Mouse (Mus musculus) midbrain, postnatal 0 days (tissue): ENCODE data around the gene Hes5. TPM values are rescaled to one million over a fixed set of nuclear protein-coding genes. Genes with fewer than 3 reads are reported as not detected.

ENCODE experiments used
- ATAC-seq: fragments of 200-750 bp; cut with Nextera tagmentation; 2 replicates; pipeline ENCODE4 v1.8.0; 2017; ENCODE audit warnings: moderate number of reproducible peaks, mild to moderate bottlenecking, moderate TSS enrichment, moderate library complexity; ENCODE audit not compliant: low FRiP score
- DNase-seq: peaks from one replicate; pipeline ENCODE4 v3.0.0-alpha.2; 2015; ENCODE audit warnings: low spot score
- H3K27ac ChIP-seq: fragments of 300-500 bp; sonication (generic); 2 replicates; pipeline ENCODE4 v1.5.1; 2014; ENCODE audit warnings: low read depth, mild to moderate bottlenecking, low read length, mixed read lengths
- H3K27me3 ChIP-seq: fragments of 300-500 bp; sonication (generic); 2 replicates; pipeline ENCODE4 v1.6.1; 2014; ENCODE audit warnings: low read length, control low read depth, mixed read lengths; ENCODE audit not compliant: insufficient read depth
- H3K36me3 ChIP-seq: fragments of 300-500 bp; sonication (generic); 2 replicates; pipeline ENCODE4 v1.6.1; 2014; ENCODE audit warnings: low read length, control low read depth, mixed read lengths; ENCODE audit not compliant: insufficient read depth
- H3K4me1 ChIP-seq: fragments of 300-500 bp; sonication (generic); 2 replicates; pipeline ENCODE4 v1.6.1; 2014; ENCODE audit warnings: mild to moderate bottlenecking, control low read depth, antibody characterized with exemption, low read length, mixed read lengths; ENCODE audit not compliant: insufficient read depth
- H3K4me2 ChIP-seq: fragments of 300-500 bp; sonication (generic); 2 replicates; pipeline ENCODE4 v1.6.1; 2014; ENCODE audit warnings: low read depth, mild to moderate bottlenecking, low read length, mixed read lengths; ENCODE audit not compliant: poor library complexity, severe bottlenecking
- H3K4me3 ChIP-seq: fragments of 300-500 bp; sonication (generic); 2 replicates; pipeline ENCODE4 v1.5.1; 2014; ENCODE audit warnings: low read depth, mild to moderate bottlenecking, low read length, moderate library complexity
- H3K9ac ChIP-seq: fragments of 300-500 bp; sonication (generic); replicated peaks from 2 replicates; pipeline ENCODE4 v1.6.1; 2014; ENCODE audit warnings: mild to moderate bottlenecking, low read length, moderate library complexity, mixed read lengths; ENCODE audit not compliant: poor library complexity, severe bottlenecking
- H3K9me3 ChIP-seq: fragments of 300-500 bp; sonication (generic); 2 replicates; pipeline ENCODE4 v1.6.1; 2016; ENCODE audit warnings: low read length, control low read depth
- CTCF ChIP-seq: IDR thresholded peaks from 2 replicates; pipeline ENCODE4 v1.5.1; 2016; ENCODE audit warnings: antibody characterized with exemption, mild to moderate bottlenecking
- WGBS: fragments of 180-500 bp; shearing (Covaris S2); extraction: QIAGEN DNeasy Blood & Tissue Kit; methylation state at CpG from one replicate; pipeline ENCODE4 v1.1.7; 2014; 5-methylcytosine and 5-hydroxymethylcytosine counted together
- polyA plus RNA-seq: library from polyadenylated mRNA; unstranded; fragments of >200 nt; fragmentation: Nextera tagmentation; extraction: Ambion mirVana; gene quantifications from 2 replicates; pipeline ENCODE4 v1.2.1, GENCODE M21; 2015
- total RNA-seq: library from RNA; depleted of rRNA; stranded (reverse); fragments of >200 nt; gene quantifications from 2 replicates; pipeline ENCODE4 v1.2.3, GENCODE M21; 2014

Hes5 gene
- total and polyA plus RNA-seq, 2 experiments from 2014 or later = 111 to 165 TPM

GRCm38 (mm10) chr4:154936542-154937255, 24.0 kb upstream of the Hes5 start:
- no peak overlapping the region for H3K4me3 ChIP-seq

DNA sequence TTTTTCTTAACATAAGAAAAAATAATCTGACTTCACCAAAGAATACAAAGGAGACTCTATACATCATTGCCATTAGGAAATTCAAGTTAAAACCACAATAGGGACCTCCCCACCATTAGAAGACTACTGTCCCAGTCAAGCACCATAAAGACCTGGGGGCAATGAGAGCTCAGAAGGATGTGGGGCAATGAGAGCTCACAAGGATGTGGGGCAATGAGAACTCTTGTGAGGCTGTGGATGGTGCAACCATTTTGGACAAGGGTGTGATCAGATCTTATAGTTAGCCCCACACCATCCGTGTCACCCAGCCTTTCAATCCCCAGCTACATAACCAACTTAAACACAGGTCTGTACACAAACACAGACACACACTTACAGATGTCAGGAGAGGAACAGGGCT, 23.0 kb upstream of the Hes5 start:
- no peaks in the 10 kb centered on the region for H3K4me1 ChIP-seq
- 93% methylated on average over 1 of the region's 1 CpGs for WGBS

More at GRCm38 (mm10) chr4:154936542-154937255, 24.0 kb upstream of the Hes5 start:
- Histone ChIP-seq H3K27me3 (no peaks in the 10 kb centered on the region), H3K9me3 (no peaks in the 10 kb centered on the region), H3K27ac (peak overlapping the region; percentile 27; the same call in 1 of the 2 replicates), H3K4me1 (no peaks in the 10 kb centered on the region), H3K4me2 (no peak overlapping the region), H3K36me3 (no peaks in the 10 kb centered on the region), H3K9ac (no peak overlapping the region)
- TF ChIP-seq CTCF = no peak
- DNase-seq (no peak), ATAC-seq (no peak)
- WGBS = 34% methylated on average over 8 of the region's 8 CpGs

DNA sequence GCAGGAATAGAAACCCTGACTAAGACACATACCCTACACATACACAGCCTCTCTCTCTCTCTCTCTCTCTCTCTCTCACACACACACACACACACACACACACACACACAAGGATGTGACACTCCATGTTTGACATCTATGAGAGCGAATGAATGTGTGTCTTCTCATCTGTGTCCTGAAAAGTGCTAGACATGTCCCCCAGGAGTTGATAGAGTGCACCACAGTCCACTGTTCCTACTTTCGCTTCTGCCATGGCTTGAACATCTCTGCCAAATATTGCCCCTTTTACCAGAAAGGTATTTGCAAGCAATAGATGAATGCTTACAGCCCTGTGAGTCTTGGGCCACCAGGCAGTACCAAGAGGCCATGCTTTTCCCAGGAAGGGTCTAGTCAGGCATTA, 20.6 kb upstream of the Hes5 start:
- DNase-seq (no peak), ATAC-seq (no peak)
- H3K9me3 ChIP-seq = no peaks in the 10 kb centered on the region
- H3K27me3 ChIP-seq = no peaks in the 10 kb centered on the region
- no peak overlapping the region for H3K9ac ChIP-seq
- TF ChIP-seq CTCF = no peak
- H3K4me3 ChIP-seq = no peak overlapping the region
- H3K4me1 ChIP-seq = 0 out of 2 replicates have a peak, but pooled peaks cover under 1% of the 10 kb centered on the region
- H3K27ac ChIP-seq = no peak overlapping the region
- no peak overlapping the region for H3K4me2 ChIP-seq
- H3K36me3 ChIP-seq = no peaks in the 10 kb centered on the region
- 94% methylated on average over 2 of the region's 2 CpGs for WGBS

More for the DNA sequence above, 23.0 kb upstream of the Hes5 start:
- Histone ChIP-seq H3K36me3 (no peaks in the 10 kb centered on the region), H3K4me2 (no peak overlapping the region), H3K4me3 (no peak overlapping the region), H3K27me3 (no peaks in the 10 kb centered on the region), H3K27ac (no peak overlapping the region), H3K9me3 (no peaks in the 10 kb centered on the region), H3K9ac (no peak overlapping the region)
- DNase-seq (no peak), ATAC-seq (no peak)
- TF ChIP-seq CTCF = no peak

GRCm38 (mm10) chr4:154941831-154942230, 18.9 kb upstream of the Hes5 start:
- 93% methylated on average over 5 of the region's 5 CpGs for WGBS
- H3K27me3 ChIP-seq = no peaks in the 10 kb centered on the region
- DNase-seq = no peak
- no peaks in the 10 kb centered on the region for H3K9me3 ChIP-seq
- no peak overlapping the region for H3K27ac ChIP-seq
- H3K36me3 ChIP-seq = no peaks in the 10 kb centered on the region
- ATAC-seq = no peak
- no peak overlapping the region for H3K4me3 ChIP-seq
- peaks cover 7% of the 10 kb centered on the region; the same call in 1 of the 2 replicates for H3K4me1 ChIP-seq
- H3K9ac ChIP-seq = no peak overlapping the region
- TF ChIP-seq CTCF = no peak
- no peak overlapping the region for H3K4me2 ChIP-seq

DNA sequence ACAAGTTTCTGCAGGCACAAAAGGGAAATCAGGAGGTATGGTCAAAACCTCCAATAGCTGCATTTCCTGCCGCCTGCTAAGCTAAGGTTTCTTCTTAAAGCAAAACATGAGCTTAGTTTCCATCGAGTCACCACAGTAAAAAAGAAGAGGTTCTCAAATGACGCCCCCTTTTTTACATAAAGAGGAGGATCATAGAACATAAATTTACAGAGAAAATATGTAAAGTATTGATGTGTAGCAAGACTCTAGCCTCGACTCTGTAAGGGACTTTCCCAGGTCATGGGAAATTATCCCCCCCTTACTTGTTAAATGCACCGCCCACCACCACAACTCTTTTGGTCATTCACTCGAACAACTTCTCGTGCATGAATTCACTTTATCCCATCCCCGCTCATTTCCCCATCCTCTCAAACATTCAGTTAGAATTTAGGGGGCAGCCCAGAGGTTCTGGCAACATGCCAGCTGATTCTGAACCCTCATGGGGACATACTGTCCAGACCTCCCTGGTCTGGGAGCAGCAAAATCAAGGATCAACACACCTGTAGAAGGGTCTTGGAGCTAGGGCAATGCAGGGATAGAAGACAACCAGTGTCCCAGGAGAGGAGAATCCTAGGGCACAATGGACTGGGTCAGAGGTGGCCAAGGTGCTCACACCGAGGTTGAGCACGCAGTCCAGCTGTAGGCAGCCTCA, 17.9 kb upstream of the Hes5 start:
- 90% methylated on average over 10 of the region's 10 CpGs for WGBS
- Histone ChIP-seq H3K4me2 (no peak overlapping the region), H3K4me1 (peaks cover 7% of the 10 kb centered on the region; the same call in 1 of the 2 replicates), H3K36me3 (no peaks in the 10 kb centered on the region), H3K9me3 (no peaks in the 10 kb centered on the region), H3K27ac (no peak overlapping the region), H3K4me3 (no peak overlapping the region), H3K27me3 (no peaks in the 10 kb centered on the region), H3K9ac (no peak overlapping the region)
- TF ChIP-seq CTCF = no peak
- DNase-seq (no peak), ATAC-seq (no peak)
